Mouse (Mus musculus) hindlimb bud, embryonic 11.5 days (tissue): ENCODE measurements around the gene Lipf.

Source experiments
- DNase-seq: peaks from one replicate; pipeline ENCODE4 v3.0.0-alpha.2; 2012; ENCODE audit warnings: low read depth, low spot score; ENCODE audit errors: extremely low spot score

The Lipf gene

DNA sequence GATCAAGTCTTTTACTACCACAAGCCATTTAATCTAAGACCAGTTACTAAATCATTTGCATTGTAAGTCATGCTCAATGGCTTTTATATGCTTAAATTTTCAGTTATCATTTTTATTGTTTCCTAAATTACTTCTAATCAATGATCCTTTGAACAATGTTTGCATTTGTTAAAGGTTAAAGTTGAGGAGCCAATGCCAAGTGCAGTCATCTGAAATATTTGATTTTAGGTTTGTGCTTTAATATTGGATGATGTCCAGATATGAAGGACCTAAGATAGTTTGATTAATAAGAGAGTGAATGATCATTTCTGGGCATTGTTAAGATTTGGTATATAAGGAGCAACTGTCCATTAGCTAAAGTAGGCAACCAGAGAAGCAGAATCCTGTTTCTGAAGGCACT lies at the start of gene Lipf:
Lipf (plus strand) TSS at position 301 of the 400 bp plus-strand sequence.
- DNase-seq, result no peak

DNA sequence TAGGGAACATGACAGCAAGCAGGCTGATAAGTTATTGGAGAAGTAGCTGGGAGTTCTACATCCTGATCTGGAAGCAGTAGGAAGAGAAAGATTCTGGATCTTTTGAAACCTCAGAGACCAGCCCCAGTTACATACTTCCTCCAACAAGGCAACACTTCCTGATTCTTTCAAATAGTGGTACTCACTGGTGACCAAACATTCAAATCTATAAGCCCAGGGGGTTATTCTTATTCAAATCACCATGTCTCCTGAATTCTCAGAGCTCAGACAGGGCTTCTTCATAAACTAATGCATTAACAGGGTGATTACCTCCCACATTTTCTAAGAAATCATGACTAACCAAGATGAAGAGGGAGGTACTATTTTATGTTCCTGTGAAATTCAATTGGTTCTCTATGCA lies 36.9 kb upstream of the Lipf start:
- DNase-seq, result no peak

- no peak for DNase-seq
These were observed 18.0 kb downstream of the Lipf start for GRCm38 (mm10) chr19:33979007-33979406.

GRCm38 (mm10) chr19:33983043-33983442 lies 22.1 kb downstream of the Lipf start:
- DNase-seq, result no peak

DNA sequence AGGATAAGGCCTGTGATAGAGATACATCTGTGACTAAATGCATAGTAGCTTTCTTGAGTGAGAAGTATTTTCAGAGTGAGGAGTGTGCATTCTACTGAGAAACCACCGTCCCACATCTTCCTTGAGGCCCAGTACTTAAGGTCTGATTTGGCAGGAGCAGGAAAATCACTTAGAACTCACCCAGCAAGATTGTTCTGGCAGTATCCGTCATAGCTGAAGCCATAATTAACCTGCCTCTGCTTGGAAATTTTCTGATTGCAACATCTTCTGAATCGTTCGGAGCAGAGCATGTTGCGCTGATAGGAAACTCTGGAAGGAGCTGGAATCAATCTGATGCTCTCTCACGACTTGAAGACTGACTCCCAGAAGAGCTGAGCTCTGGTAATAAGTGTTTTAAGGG lies 47.0 kb downstream of the Lipf start, which contains the start of gene Lipk:
Lipk (plus strand) TSS at position 289 of the 400 bp plus-strand sequence.
- DNase-seq, result no peak

DNA sequence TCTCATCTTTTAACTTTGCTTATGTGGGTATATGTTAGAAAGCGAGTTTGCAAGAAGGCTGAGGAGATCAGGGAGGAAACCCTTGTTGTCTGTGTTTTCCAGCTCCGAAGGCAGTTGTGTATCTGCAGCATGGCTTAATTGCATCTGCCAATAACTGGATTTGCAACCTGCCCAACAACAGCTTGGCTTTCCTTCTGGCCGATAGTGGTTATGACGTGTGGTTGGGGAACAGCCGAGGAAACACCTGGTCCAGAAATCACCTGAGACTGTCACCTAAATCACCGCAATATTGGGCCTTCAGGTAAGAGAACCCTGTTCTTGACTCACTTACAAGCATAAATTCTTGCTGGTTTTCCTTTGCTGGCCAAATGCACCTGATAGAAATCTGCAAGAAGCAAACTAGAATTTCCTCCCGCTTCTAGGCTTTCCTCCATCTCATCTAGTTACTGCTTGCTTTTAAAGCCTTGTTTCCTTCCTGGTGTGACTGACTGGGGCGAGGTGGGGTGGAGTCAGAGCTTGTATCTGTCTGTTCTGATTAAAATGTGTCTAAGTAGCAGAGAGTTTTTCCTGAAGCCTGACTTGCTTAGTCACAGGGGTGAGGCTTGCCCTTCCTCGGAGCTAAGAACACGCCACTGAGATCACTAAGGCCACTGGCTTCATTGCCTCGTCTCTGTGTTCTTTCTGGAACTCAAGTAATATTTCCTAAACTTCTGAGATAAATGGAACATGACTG lies 60.6 kb downstream of the Lipf start:
- DNase-seq, result no peak

- no peak for DNase-seq
These were observed 61.8 kb downstream of the Lipf start for GRCm38 (mm10) chr19:34022759-34023158.
